Mouse (Mus musculus) embryonic facial prominence, embryonic 15.5 days (tissue): Measurements from ENCODE around the gene Ddit4. TPM values are rescaled to one million over a fixed set of nuclear protein-coding genes. Genes with fewer than 3 reads are reported as not detected.
"Not testable (repeated sequence)": the region's sequence is repeated elsewhere in the genome, so short reads cannot be mapped to it uniquely, and the experiment has no call there.

Experiments used
- ATAC-seq: fragments of 200-750 bp; cut with Nextera tagmentation; 2 replicates; pipeline ENCODE4 v1.8.0; 2017; ENCODE audit warnings: low read depth, moderate TSS enrichment; ENCODE audit not compliant: insufficient number of reproducible peaks, low FRiP score, low TSS enrichment
- H3K27ac ChIP-seq: fragments of 300-500 bp; sonication (generic); replicated peaks from 2 replicates; pipeline ENCODE4 v1.5.1; 2015; ENCODE audit warnings: mild to moderate bottlenecking, inconsistent platforms
- H3K27me3 ChIP-seq: fragments of 300-500 bp; sonication (generic); 2 replicates; pipeline ENCODE4 v1.6.1; 2015; ENCODE audit warnings: inconsistent platforms
- H3K36me3 ChIP-seq: fragments of 300-500 bp; sonication (generic); 2 replicates; pipeline ENCODE4 v1.6.1; 2015; ENCODE audit warnings: mild to moderate bottlenecking, inconsistent platforms
- H3K4me1 ChIP-seq: fragments of 300-500 bp; sonication (generic); 2 replicates; pipeline ENCODE4 v1.6.1; 2015; ENCODE audit warnings: inconsistent platforms
- H3K4me2 ChIP-seq: fragments of 300-500 bp; sonication (generic); replicated peaks from 2 replicates; pipeline ENCODE4 v1.6.1; 2015; ENCODE audit warnings: mild to moderate bottlenecking, inconsistent platforms
- H3K4me3 ChIP-seq: fragments of 300-500 bp; sonication (generic); replicated peaks from 2 replicates; pipeline ENCODE4 v1.5.1; 2015; ENCODE audit warnings: mild to moderate bottlenecking, inconsistent platforms
- H3K9ac ChIP-seq: fragments of 300-500 bp; sonication (generic); 2 replicates; pipeline ENCODE4 v1.6.1; 2015; ENCODE audit warnings: inconsistent platforms
- H3K9me3 ChIP-seq: fragments of 300-500 bp; sonication (generic); replicated peaks from 2 replicates; pipeline ENCODE4 v1.6.1; 2016; ENCODE audit warnings: inconsistent platforms
- WGBS: fragments of 180-500 bp; shearing (Covaris S2); methylation state at CpG from one replicate; pipeline ENCODE4 v1.1.7; 2015; 5-methylcytosine and 5-hydroxymethylcytosine counted together
- polyA plus RNA-seq: library from polyadenylated mRNA; unstranded; fragments of >200 nt; fragmentation: Nextera tagmentation; extraction: Ambion mirVana; gene quantifications from 2 replicates; pipeline ENCODE4 v1.2.1, GENCODE M21; 2015

Gene Ddit4
- polyA plus RNA-seq, result 83.3 and 89.1 TPM in 2 replicates

- WGBS, result under 1% methylated on average over 76 of the region's 76 CpGs
- no peaks in the 10 kb centered on the region for H3K36me3 ChIP-seq
- H3K4me2 ChIP-seq, result peak within 1 kb of the TSS; percentile 88
- H3K27ac ChIP-seq, result peak within 1 kb of the TSS; percentile 97
- H3K9ac ChIP-seq, result peak within 1 kb of the TSS; percentile 94
- ATAC-seq, result peak; percentile 97
- peak within 1 kb of the TSS; percentile 90 for H3K4me3 ChIP-seq
- no peaks in the 10 kb centered on the region for H3K9me3 ChIP-seq
- no peaks in the 10 kb centered on the region for H3K27me3 ChIP-seq
- H3K4me1 ChIP-seq, result peaks cover 46% of the 10 kb centered on the region
Measured at GRCm38 (mm10) chr10:59951211-59952151, at the start of gene Ddit4. Gene Ddit4 (minus strand): TSS chr10:59951834.

- Histone ChIP-seq H3K9ac (no peak overlapping the region), H3K4me2 (no peak overlapping the region), H3K27me3 (no peaks in the 10 kb centered on the region), H3K4me3 (no peak overlapping the region), H3K9me3 (no peaks in the 10 kb centered on the region), H3K27ac (no peak overlapping the region), H3K4me1 (peaks cover 13% of the 10 kb centered on the region), H3K36me3 (peaks cover 25% of the 10 kb centered on the region)
- no peak for ATAC-seq
- 86% methylated on average over 3 of the region's 3 CpGs for WGBS
Measured at GRCm38 (mm10) chr10:59999057-59999456, 47.4 kb upstream of the Ddit4 start.

GRCm38 (mm10) chr10:59997591-59997990 is 46.0 kb upstream of the Ddit4 start:
- Histone ChIP-seq H3K9ac (no peak overlapping the region), H3K27ac (no peak overlapping the region), H3K4me2 (no peak overlapping the region), H3K9me3 (no peaks in the 10 kb centered on the region), H3K27me3 (no peaks in the 10 kb centered on the region), H3K36me3 (peaks cover 32% of the 10 kb centered on the region), H3K4me1 (peaks cover 10% of the 10 kb centered on the region), H3K4me3 (no peak overlapping the region)
- no peak for ATAC-seq
- 18% methylated on average over 7 of the region's 7 CpGs for WGBS

GRCm38 (mm10) chr10:59995889-59996288 is 44.3 kb upstream of the Ddit4 start:
- H3K27me3 ChIP-seq, result no peaks in the 10 kb centered on the region
- H3K4me1 ChIP-seq, result peaks cover under 1% of the 10 kb centered on the region; the same call in 1 of the 2 replicates
- no peak overlapping the region for H3K4me3 ChIP-seq
- no peak for ATAC-seq
- no peak overlapping the region for H3K4me2 ChIP-seq
- H3K9me3 ChIP-seq, result no peaks in the 10 kb centered on the region
- 94% methylated on average over 6 of the region's 6 CpGs for WGBS
- no peak overlapping the region for H3K27ac ChIP-seq
- H3K9ac ChIP-seq, result no peak overlapping the region
- H3K36me3 ChIP-seq, result peaks cover 42% of the 10 kb centered on the region

- peaks cover 57% of the 10 kb centered on the region for H3K36me3 ChIP-seq
- H3K9ac ChIP-seq, H3K9me3 ChIP-seq, H3K27me3 ChIP-seq, H3K4me1 ChIP-seq, ATAC-seq, H3K4me3 ChIP-seq, H3K4me2 ChIP-seq, H3K27ac ChIP-seq: not testable (repeated sequence)
- WGBS, result 86% methylated on average over 2 of the region's 3 CpGs
Measured at GRCm38 (mm10) chr10:59993813-59994212, 42.2 kb upstream of the Ddit4 start.

- no peak overlapping the region for H3K4me2 ChIP-seq
- H3K27ac ChIP-seq, result no peak overlapping the region
- 90% methylated on average over 8 of the region's 8 CpGs for WGBS
Measured at GRCm38 (mm10) chr10:59992024-59992423, 40.4 kb upstream of the Ddit4 start.

GRCm38 (mm10) chr10:59991262-59991880 is 39.7 kb upstream of the Ddit4 start:
- no peaks in the 10 kb centered on the region for H3K27me3 ChIP-seq
- no peaks in the 10 kb centered on the region for H3K4me1 ChIP-seq
- WGBS, result 76% methylated on average over 9 of the region's 9 CpGs
- no peak overlapping the region for H3K4me3 ChIP-seq
- H3K9me3 ChIP-seq, result no peaks in the 10 kb centered on the region
- no peak overlapping the region for H3K9ac ChIP-seq
- peaks cover 74% of the 10 kb centered on the region for H3K36me3 ChIP-seq
- ATAC-seq, result no peak
- no peak overlapping the region for H3K4me2 ChIP-seq
- H3K27ac ChIP-seq, result no peak overlapping the region

More at GRCm38 (mm10) chr10:59992024-59992423, 40.4 kb upstream of the Ddit4 start:
- no peak overlapping the region for H3K9ac ChIP-seq
- no peaks in the 10 kb centered on the region for H3K9me3 ChIP-seq
- H3K36me3 ChIP-seq, result peaks cover 75% of the 10 kb centered on the region
- no peak for ATAC-seq
- H3K27me3 ChIP-seq, result no peaks in the 10 kb centered on the region
- no peak overlapping the region for H3K4me3 ChIP-seq
- H3K4me1 ChIP-seq, result no peaks in the 10 kb centered on the region

- no peak overlapping the region for H3K4me2 ChIP-seq
- no peaks in the 10 kb centered on the region for H3K4me1 ChIP-seq
- WGBS, result 94% methylated on average over 9 of the region's 9 CpGs
- H3K36me3 ChIP-seq, result peaks cover 72% of the 10 kb centered on the region
- no peak overlapping the region for H3K9ac ChIP-seq
- no peaks in the 10 kb centered on the region for H3K9me3 ChIP-seq
- H3K27me3 ChIP-seq, result no peaks in the 10 kb centered on the region
- H3K4me3 ChIP-seq, result no peak overlapping the region
- no peak overlapping the region for H3K27ac ChIP-seq
- ATAC-seq, result no peak
Measured at GRCm38 (mm10) chr10:59990393-59990792, 38.8 kb upstream of the Ddit4 start.

GRCm38 (mm10) chr10:59988036-59988435 is 36.4 kb upstream of the Ddit4 start:
- ATAC-seq, result no peak
- H3K4me1 ChIP-seq, result no peaks in the 10 kb centered on the region
- no peak overlapping the region for H3K9ac ChIP-seq
- H3K27me3 ChIP-seq, result no peaks in the 10 kb centered on the region
- peaks cover 63% of the 10 kb centered on the region for H3K36me3 ChIP-seq
- WGBS, result 87% methylated on average over 4 of the region's 4 CpGs
- no peaks in the 10 kb centered on the region for H3K9me3 ChIP-seq
- H3K27ac ChIP-seq, result no peak overlapping the region
- no peak overlapping the region for H3K4me3 ChIP-seq
- no peak overlapping the region for H3K4me2 ChIP-seq

GRCm38 (mm10) chr10:59982379-59982873 is 30.8 kb upstream of the Ddit4 start:
- H3K27ac ChIP-seq, result no peak overlapping the region
- no peak for ATAC-seq
- H3K4me1 ChIP-seq, result peaks cover 25% of the 10 kb centered on the region
- no peak overlapping the region for H3K4me2 ChIP-seq
- H3K4me3 ChIP-seq, result no peak overlapping the region
- no peaks in the 10 kb centered on the region for H3K27me3 ChIP-seq
- H3K9ac ChIP-seq, result no peak overlapping the region
- 90% methylated on average over 12 of the region's 12 CpGs for WGBS
- H3K9me3 ChIP-seq, result no peaks in the 10 kb centered on the region
- H3K36me3 ChIP-seq, result peaks cover 18% of the 10 kb centered on the region

- H3K4me2 ChIP-seq, result no peak overlapping the region
- no peaks in the 10 kb centered on the region for H3K27me3 ChIP-seq
- H3K27ac ChIP-seq, result peak overlapping the region; percentile 28; the same call in 1 of the 2 replicates
- H3K9ac ChIP-seq, result no peak overlapping the region
- ATAC-seq, result no peak
- H3K36me3 ChIP-seq, result peaks cover 12% of the 10 kb centered on the region
- H3K4me3 ChIP-seq, result no peak overlapping the region
- H3K4me1 ChIP-seq, result peaks cover 26% of the 10 kb centered on the region
- 72% methylated on average over 9 of the region's 9 CpGs for WGBS
- H3K9me3 ChIP-seq, result no peaks in the 10 kb centered on the region
Measured at GRCm38 (mm10) chr10:59981792-59982191, 30.2 kb upstream of the Ddit4 start.
